Mouse (Mus musculus) urinary bladder, postnatal 25 days (tissue): ENCODE measurements around the gene Serpine1.
A peak's percentile ranks its signal among the peaks of the same experiment; 100 is the strongest.

ENCODE experiments used
- DNase-seq: peaks from one replicate; pipeline ENCODE4 v3.0.0; 2022; ENCODE audit warnings: low spot score

Serpine1 gene

GRCm38 (mm10) chr5:137054873-137055272 lies 17.2 kb downstream of the Serpine1 start:
- no peak for DNase-seq

DNA sequence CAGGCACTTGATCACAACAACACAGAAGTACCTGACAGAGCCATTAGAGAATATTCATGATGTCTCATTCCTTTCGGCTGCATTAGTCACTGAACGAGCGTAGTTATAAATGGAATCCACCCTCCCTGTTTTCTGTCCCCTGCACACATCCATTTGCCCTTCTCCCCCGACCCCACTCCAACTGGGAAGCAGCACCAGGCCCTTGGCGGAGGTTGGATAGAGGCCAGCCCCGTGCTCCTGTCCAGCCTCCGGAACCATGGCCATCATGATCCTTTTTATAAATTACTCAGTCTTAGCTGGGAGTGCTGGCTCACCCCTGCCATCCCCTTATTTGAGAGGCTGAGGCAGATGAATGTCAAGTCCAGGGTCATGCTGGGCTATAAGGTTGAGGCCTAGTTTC lies 17.8 kb downstream of the Serpine1 start:
- DNase-seq: no peak

- no peak for DNase-seq
Measured at GRCm38 (mm10) chr5:137051914-137052505, 20.1 kb downstream of the Serpine1 start.

- DNase-seq: no peak
Measured at GRCm38 (mm10) chr5:137051125-137051524, 20.9 kb downstream of the Serpine1 start.

- DNase-seq: no peak
Measured at GRCm38 (mm10) chr5:137046991-137047390, 25.1 kb downstream of the Serpine1 start.

- DNase-seq: no peak
Measured at GRCm38 (mm10) chr5:137046324-137046718, 25.7 kb downstream of the Serpine1 start.

DNA sequence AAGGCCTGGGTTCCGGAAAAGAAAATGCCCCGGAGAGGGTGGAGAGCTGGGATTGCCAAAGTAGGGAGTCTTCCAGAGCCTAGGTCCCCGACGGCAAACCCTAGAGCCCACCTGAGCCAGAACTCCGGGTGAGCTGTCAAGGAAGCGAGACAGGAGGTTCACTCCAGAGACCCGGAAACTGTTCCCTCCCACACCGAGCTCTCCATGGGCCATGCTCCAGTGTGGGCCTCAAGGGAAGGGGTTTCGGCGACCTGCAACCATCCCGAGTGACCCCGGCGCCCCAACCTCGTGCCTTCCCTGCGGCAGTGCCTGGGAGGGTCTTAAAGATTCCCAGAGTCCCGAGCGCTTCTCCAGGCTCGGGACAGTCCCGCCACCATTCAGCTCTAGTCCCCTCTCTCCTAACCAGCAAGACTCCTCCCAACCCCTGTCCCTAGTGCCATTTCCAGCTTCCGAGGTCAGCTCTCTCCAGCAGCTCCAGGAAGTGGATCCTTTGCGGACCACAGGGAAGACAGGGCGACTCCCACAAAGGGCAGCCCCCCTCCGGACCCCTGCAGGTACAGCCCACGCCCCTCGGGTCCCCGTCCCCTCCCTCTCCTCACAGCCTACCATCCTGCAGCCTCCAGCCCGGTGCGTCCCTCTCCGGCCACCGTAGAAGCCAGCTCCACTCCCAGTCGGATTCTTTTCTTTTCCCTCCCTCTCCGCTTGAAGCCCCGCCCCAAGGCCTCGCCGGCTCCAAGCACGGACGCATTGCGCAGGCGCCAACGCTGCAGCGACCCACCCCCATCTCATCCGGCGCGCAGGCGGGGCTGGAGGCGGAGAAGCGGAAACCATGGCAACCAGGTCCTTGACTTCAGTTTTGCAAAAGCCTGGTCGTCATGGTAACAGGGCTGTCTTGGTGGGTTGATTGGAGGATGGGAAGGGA lies 26.4 kb downstream of the Serpine1 start, which contains the start of gene Ap1s1:
Gene Ap1s1, minus strand, starts transcription at position 734 of the 922 bp plus-strand sequence.
- DNase-seq: peak; percentile 98

GRCm38 (mm10) chr5:137043997-137044396 lies 28.1 kb downstream of the Serpine1 start:
- DNase-seq: no peak

GRCm38 (mm10) chr5:137041442-137041841 lies 30.6 kb downstream of the Serpine1 start:
- DNase-seq: no peak

GRCm38 (mm10) chr5:137039453-137039852 lies 32.6 kb downstream of the Serpine1 start:
- DNase-seq: no peak

DNA sequence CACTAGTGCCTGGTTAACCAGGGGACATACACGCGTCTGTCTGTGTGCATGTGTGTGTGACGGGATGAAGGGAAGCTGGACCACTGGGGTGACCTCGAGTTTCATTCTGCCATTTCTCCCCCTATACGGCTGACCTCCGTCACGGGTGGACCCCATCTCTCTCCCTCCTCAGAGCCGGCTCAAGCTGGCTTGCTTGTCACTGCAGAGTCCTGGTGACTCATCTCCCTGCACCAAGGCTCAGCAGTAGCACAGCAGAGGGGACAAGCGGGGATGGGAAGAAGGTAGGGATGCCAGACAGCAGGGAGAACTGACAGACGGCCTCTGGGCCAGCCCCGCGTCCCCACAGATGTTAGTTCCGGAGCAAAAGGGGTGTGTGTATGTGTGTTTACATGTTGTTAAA lies 35.9 kb downstream of the Serpine1 start:
- DNase-seq: no peak

DNA sequence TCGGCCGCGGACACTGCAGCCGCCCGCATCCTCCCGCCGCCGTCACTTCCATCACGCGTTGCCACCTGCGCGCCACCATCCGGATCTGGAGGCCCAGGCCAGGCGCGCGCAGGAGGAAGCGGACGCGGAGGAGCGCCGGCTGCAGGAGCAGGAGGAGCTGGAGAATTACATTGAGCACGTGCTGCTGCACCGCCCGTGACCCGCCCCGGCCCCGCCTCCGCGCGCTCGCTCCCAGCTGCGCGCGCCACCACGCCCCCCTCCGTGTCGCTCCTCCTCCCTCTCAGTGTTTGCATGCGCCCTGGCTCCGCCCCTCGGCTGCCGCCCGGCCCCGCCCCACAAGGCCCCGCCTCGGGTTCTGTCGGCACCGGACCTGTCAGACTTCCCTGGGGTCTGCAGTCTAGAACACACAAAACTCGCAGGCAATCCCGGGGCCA lies 39.4 kb downstream of the Serpine1 start:
- peak; percentile 88 for DNase-seq

GRCm38 (mm10) chr5:137032033-137032421 lies 40.0 kb downstream of the Serpine1 start:
- peak; percentile 12 for DNase-seq

DNA sequence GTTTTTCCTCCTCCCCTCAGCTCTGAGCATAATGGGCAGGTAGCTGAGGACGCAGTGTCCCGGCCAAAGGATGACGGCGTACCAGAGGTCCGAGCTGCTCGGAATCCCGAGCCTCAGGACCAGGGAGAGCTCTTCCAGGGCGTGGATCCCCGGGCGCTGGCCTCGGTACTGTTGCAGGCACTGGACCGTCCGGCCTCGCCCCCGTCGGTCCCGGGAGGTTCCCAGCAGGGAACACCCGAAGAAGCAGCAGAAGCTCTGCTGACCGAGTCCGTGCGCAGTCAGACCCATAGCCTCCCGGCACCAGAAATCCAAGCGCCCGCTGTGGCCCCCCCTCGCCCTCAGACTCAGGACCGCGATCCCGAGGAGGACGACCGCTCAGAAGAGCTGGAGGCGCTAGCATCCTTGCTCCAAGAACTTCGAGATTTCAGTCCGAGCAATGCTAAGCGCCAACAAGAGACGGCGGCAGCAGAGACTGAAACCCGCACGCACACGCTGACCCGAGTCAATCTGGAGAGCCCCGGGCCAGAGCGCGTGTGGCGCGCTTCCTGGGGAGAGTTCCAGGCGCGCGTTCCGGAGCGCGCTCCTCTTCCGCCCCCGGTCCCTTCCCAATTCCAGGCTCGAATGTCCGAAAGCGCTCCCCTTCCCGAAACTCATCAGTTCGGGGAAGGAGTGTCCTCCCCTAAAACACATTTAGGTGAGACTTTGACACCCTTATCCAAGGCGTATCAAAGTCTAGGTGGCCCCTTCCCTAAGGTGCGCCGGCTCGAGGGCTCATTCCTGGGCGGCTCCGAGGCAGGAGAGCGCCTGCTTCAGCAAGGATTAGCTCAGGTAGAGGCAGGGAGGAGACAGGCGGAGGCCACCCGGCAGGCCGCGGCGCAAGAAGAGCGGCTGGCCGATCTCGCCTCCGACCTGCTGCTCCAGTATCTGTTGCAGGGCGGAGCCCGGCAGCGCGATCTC lies 40.7 kb downstream of the Serpine1 start:
- peak; percentile 26 for DNase-seq

DNA sequence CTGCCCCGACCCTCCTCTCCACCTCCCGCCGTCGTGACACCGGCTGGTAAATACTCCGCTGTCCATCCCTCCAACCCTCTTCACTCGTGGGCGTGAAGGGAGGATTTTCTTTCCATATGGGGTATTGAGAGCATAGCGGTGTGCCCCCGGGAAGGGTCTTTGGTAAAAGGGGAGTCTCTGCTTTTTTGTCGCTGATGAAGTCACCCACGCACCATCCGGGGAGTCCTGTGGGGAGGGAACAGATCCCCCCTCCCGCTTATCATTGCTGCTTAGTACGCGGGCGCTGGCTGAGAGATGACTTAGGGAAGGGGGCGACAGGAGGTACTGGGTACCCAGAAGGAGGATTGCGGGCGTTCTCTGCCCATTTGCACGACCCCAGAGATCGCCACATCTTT lies 41.7 kb downstream of the Serpine1 start:
- DNase-seq: no peak

DNA sequence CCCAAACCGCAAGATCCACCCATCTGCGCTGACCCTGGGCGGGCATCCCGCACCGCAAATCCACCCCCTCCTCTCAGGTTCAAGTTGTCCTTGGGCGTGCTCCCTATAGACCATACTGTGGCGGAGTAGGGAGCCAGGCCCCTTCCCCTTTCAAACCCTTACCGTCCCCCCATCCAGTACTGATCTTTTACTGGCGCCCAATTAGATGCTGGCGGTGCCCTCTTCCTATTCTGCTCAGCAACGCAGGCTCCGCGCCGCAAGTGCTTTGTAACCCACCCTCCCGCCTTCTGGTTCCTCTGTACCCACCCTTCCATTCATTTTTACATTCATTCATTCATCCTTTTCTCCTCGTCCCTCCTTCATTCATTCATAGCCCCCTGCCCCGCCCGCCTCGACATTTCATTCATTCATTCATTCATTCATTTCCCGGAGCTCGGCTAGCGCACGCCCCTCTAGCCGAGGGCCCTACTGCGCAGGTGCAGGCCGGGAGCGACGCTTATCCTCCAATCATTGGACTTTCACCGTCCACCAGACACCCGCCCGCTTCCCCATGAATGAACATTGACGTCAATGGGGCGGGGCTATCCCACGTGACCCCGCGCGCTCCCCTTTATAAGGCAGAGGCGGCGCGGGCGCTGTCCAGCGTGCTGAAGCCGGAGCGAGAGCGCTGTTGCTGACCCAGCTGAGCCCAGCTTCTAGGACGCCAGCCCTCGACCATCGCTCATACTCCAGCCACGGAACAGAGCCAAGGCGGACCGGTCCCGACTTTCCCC lies 42.2 kb downstream of the Serpine1 start:
- DNase-seq: peak; percentile 96

DNA sequence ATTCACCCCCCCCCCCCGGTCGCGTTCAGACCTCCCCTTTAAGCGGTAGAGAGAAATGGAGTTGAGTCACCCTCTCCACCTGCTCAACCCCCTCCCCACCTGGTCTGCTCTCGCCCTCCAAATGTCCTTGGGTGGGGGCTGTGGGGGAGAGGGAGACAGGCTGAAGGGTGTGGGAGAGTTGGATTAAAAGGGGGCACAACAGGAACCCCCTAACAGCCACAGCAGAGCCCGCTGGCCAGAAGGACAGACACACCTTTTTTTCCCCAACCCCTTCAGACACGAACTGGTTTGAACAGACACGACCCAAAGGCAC lies 42.8 kb downstream of the Serpine1 start:
- DNase-seq: no peak

DNA sequence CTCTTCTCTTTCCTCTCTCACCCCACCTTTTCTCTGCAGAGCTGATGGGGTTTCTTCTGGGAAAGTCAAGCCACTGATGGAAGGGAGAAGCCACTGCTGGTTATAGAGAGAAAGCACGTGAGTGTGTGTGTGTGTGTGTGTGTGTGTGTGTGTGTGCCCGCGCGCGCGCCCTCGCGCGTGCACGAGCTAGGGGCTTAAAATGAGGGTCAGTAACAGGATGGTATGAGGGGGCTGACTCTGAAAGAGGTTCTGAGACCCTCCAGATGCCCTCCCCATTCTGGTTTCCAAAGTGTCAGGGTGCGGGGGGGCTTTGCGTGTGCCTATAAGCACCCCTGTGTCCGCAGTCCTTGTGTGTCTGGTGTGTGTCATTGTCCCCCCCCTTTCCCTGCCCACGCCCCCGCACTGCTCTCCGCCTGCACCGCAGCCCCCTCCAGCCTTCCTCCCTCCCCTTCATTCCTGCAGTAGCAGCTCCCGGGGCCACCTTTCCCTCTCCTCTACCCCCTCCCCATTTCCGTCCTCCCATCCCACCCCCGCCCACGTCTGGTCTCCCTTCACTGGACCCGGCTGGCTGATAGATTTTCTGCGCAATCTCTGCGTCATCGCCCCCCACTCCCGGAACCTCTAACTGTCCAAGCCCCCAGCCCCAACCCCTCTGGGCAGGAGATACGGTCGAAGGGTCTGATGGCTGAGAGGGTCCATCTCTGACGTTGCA lies 43.4 kb downstream of the Serpine1 start:
- DNase-seq: no peak

GRCm38 (mm10) chr5:137026092-137026491 lies 46.0 kb downstream of the Serpine1 start, which contains the start of gene Vgf:
Vgf (plus strand) TSS chr5:137026392.
- DNase-seq: no peak

GRCm38 (mm10) chr5:137025132-137025531 lies 46.9 kb downstream of the Serpine1 start:
- DNase-seq: peak; percentile 83

GRCm38 (mm10) chr5:137024318-137024717 lies 47.8 kb downstream of the Serpine1 start:
- no peak for DNase-seq
